Mouse (Mus musculus): ENCODE results near the gene Gse1.

Gene Gse1

DNA sequence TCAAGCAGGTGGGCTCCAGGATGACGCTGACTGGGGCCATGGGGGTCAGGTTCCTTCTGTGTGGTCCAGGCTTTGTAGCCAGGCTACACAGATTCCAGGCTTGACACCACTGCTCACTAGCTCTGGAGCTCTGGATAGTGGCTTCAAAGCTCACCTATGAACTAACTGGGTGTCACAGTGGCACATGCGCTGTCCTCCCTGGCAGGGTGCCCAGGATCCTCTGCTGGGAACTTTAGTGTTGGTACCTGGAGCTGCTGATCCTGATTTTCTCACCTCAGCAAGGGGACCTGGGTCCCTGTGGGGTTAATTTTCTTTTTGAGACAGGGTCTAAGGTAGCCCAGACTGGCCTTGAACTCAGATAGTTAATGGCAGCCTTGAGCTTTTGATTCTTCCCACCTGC lies 173.0 kb downstream of the Gse1 start:
- DNase-seq (ENCODE audit: low spot score in 2 of 2) = no peak

- no peak for DNase-seq (ENCODE audit: low spot score in 2 of 2)
These were observed 173.5 kb downstream of the Gse1 start for GRCm38 (mm10) chr8:120401712-120402111.

DNA sequence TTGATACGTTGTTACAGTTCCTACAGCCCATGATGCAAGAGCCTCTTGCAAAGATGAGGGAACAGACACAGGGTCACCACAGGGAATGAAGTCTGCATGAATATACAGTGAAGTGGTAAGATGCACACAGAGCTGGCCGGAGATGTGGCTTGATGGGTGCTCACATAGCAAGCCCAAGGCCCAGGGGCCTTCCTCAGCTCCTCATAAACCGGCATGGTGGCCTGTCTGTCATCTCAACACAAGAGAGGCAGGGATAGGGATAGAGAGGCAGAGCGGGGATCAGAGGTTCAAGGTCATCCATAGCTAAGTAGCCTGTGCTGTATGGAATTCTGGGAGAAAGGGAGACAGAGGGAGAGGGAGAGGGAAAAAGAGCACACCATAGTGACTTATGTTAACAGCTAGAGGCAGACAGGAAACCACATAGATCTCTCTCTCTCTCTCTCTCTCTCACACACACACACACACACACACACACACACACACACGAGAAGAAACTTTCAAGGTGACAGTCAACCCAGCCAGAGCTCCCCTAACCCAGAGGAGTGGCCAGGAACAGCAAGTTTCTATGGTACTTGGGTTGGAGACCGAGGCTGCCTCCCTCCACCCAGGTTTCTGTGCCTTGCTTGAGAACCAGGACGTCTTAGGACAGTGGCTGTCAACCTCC lies 175.5 kb downstream of the Gse1 start:
- DNase-seq (ENCODE audit: low spot score in 2 of 2) = no peak

GRCm38 (mm10) chr8:120404609-120405036 lies 176.4 kb downstream of the Gse1 start:
- peak in 1 of 2 experiments; percentile 31 for DNase-seq (ENCODE audit: low spot score in 2 of 2)

- no peak for DNase-seq (ENCODE audit: low spot score in 2 of 2)
These were observed 177.9 kb downstream of the Gse1 start for GRCm38 (mm10) chr8:120406008-120406632.

- no peak for DNase-seq (ENCODE audit: low spot score in 2 of 2)
These were observed 179.5 kb downstream of the Gse1 start for GRCm38 (mm10) chr8:120407701-120408240.

DNA sequence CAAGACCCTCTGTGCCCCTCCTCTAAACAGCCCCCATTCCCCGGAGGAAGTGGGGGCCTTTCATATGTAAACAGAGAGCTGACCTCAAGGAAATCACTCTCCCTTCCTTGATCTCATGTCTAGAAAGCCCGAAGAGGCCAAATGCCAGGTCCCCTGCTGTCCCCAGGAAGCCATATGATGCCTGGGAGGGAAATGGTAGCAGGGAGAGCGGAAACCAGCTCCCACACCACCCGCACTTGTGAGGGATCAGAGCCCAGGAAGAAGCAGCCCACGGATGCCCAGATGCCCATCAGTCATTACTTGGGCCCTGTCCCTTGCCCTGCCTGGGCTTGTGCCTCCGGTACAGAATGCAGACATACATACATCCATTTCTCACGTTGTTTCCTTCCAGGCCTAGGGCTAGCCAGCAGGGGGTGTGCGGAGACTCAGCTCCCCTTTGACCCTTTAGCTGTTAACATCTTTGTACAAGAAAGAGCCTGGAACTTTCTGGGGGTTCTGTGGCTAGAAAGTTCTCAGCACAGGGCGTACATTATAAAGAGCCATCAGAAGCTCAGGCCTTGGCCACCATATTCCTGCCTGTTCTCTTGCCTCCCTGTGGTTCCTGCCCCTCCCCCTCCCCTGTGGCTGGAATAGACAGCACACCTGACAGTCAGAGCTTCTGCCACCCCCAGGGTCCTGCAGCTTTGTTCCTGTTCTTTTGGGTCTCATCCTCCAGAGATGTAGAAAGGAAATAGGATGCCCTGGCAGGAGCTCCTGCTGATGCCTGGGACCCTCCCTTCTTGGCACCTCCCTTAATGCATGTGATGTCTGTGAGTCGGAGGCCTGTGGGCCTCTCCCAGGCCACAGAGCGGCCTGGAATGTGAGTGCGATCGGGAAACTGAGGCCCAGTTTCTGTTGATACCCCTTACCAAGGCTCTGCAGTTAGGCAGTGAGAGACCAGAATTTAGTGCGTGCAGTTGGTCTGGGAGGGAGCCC lies 180.3 kb downstream of the Gse1 start:
- no peak for DNase-seq (ENCODE audit: low spot score in 2 of 2)

DNA sequence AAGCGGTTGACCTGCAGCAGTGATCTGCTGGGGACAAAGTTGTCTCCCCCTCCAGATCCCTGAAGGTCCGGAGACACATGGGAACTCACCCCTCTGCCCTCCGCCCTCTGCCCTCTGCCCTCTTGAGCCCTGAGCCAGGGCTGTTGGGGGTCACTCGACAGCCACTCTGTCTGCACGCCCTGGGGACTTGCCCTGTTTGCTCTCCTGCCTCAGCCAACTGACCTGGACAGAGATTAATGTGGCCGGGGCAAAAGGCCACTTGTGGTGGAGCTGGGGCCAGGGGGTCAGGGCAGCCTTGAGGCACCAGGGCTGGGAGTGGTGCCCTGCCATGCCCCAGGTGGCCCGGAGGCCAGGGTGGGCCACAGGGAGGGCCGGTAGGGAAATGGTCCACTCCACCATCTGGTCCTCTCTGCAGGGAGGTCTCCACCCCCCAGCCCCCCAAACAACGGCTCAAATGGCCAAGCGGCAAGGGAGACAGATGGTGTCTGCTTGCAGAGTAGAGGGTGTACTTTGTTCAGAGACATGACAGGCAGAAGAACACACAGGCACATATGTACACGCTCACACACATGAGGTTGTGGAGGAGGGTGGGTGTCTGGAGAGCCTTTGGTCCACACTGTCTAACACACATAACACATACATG lies 181.2 kb downstream of the Gse1 start:
- DNase-seq (ENCODE audit: low spot score in 2 of 2) = no peak

- DNase-seq (ENCODE audit: low spot score in 2 of 2) = no peak
These were observed 182.8 kb downstream of the Gse1 start for GRCm38 (mm10) chr8:120411059-120411458.

DNA sequence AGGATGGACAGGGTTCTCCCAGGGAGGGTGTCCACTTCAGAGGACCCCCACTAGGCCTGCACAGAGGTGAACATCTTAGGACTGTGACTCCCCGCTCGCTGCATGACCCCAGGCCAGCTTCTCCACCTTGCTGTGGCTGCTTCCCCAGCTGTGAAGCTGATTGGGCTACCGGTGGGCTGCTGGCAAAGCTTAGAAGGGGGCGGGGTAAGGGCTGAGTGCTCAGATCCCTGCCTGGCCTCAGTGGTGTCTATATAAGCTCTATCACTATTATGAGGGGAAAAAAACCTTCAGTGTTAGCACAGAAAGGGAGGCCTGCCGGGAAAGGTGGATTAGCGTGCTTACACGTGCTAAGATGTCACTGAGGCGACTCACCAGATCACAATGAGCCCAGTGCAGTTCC lies 183.6 kb downstream of the Gse1 start:
- DNase-seq (ENCODE audit: low spot score in 2 of 2) = no peak

DNA sequence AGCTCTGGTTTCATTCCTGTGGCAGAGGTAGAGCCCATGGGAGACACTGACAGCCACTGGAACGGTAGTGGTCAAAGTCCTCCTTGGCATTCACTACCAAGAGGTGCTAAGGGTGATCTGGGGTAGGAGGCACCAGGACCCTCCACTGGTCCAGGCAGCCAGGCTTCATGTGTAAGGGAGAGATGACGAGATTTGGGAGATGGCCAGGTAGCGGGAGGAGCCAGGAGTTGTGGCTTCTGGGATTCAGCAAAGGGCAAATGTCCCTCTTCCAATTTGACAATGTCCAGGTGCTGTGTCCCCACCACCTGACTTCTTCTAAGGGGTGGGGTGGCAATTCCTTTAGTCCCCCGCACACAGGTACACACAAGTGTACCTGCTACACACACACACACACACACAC lies 184.1 kb downstream of the Gse1 start:
- DNase-seq (ENCODE audit: low spot score in 2 of 2) = no peak

DNA sequence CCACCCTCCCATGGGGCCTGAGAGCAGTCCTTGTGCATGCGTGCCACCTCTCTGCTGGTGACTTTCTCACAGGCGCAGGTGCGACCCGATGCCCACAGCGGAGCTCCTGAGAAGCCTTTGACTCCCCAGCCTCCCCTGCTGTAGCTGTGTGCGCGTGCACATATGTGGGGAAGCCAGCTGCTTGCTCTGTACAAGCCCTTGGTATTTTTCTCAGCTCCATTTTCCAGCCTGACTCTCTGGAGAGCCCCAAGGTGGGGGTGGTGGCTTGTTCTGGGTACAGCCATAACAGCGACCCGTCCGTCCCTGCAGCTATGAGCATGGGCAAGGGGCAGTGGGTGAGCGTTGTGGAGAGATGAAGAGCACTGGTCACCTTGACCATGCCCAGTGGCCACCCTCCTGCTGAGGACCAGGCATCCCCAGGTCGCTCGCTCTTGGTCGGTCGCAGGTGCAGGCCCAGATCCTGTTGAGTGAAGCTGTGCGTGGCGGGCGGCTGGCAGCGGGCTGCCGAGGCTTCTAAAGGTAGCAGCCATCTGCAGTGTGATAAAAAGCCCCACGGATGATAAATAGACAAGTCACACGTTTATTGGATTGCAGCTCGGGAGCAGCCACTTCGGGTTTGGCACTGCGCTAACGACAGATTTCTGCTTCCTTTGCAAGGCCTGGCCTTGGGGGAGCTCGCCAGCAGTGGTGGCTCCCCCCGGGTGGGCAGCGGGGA lies 184.8 kb downstream of the Gse1 start:
- DNase-seq (ENCODE audit: low spot score in 2 of 2) = peak in 1 of 2 experiments; percentile 82

DNA sequence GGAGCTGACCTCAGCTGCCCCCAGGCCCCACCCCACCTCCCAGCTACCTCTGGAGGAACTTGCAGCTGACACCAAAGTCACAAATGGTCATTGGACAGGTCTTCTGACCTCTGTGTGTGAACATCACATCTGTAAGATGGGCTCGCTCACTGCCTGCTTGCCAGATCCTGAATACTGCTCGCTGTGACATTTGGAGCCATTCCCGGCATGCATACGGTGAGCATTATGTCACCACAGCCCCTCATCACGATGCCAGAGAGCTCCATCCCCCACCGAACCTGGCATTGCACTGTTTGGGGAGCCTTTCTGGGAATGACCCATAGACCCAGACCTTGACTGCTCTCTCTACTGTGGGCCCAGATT lies 185.4 kb downstream of the Gse1 start:
- DNase-seq (ENCODE audit: low spot score in 2 of 2) = no peak

DNA sequence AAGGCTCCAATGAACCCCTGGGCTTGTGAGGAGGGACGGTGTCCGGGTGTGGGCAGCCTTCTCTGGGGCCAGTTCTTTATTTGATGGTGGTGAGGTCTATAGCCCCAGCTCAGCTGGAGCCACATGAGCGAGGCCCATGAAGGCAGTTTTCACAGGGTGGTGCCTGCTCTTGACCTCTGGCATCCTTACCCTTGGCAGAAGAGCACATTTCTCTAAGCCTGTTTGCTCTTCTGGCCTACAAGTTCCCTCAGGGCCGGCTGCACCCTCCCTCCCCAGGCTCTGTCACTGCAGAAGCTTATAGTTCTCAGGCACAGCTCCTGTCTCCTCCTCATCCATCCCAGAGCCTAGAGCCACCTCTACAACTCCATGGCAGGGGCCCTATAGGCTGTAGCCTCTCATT lies 186.0 kb downstream of the Gse1 start:
- no peak for DNase-seq (ENCODE audit: low spot score in 2 of 2)

GRCm38 (mm10) chr8:120415474-120415873 lies 187.2 kb downstream of the Gse1 start:
- DNase-seq (ENCODE audit: low spot score in 2 of 2) = no peak

GRCm38 (mm10) chr8:120416173-120416521 lies 187.9 kb downstream of the Gse1 start:
- no peak for DNase-seq (ENCODE audit: low spot score in 2 of 2)

GRCm38 (mm10) chr8:120416522-120417394 lies 188.5 kb downstream of the Gse1 start:
- DNase-seq (ENCODE audit: low spot score in 2 of 2) = peak in 1 of 2 experiments; percentile 66

DNA sequence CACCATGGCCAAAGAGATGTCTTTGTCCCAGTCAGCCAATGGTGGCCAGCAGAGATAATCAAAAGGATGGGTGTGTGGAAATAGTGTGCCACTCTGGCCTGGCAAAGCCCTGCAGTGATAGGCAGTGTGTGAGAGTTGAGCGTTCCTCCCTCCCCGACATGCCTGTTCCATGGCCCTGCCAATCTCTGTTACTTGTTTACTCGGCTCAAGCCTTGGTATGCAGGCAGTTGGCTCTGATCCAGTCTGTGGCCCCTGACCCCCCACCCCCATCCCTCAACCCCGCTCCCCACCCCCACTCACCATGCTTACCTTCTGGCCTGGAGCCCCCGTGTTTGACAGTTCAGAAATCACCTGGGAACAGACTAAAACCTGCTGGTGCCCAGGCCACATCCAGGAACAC lies 189.9 kb downstream of the Gse1 start:
- DNase-seq (ENCODE audit: low spot score in 2 of 2) = no peak

DNA sequence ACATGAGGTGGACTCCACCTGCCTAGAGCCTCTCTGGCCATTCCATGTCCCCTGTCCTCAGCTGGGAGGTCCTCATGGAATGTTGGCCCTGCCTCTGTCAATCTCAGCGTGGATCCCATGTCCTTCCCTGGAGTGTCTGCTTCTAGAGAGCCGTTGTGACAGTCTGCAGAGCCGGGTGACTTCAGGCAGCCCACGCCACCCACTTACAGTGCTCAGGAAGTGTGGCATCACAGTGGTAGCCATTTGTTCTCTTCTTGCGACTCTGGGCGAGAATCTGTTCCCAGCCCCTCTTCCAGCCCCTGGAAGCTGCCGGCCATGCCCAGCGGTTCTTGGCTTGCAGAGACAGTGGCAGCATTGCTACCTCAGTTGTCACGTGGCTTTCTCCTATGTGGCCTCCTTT lies 191.4 kb downstream of the Gse1 start:
- DNase-seq (ENCODE audit: low spot score in 2 of 2) = no peak

DNA sequence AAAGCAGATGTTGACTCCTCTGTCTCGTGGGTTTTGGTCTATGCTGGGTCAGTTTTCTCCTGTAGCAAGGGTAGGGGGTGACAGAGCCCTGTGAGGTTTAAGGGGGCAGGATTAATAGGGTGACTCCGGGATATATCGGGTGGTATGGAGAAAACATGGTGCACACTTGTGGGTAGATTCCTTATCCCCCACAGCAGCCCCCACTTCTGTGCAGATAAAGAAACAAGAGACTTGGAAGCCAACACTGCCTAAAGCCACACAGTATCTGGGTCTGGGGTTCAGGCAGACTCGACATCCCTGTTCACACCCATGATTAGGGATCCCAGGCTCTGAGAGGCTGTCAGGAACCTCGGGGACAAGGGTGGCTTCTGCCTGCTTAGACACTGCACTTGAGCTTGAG lies 192.0 kb downstream of the Gse1 start:
- no peak for DNase-seq (ENCODE audit: low spot score in 2 of 2)
